Mouse (Mus musculus): ENCODE measurements around the gene Pde3a.

DNA sequence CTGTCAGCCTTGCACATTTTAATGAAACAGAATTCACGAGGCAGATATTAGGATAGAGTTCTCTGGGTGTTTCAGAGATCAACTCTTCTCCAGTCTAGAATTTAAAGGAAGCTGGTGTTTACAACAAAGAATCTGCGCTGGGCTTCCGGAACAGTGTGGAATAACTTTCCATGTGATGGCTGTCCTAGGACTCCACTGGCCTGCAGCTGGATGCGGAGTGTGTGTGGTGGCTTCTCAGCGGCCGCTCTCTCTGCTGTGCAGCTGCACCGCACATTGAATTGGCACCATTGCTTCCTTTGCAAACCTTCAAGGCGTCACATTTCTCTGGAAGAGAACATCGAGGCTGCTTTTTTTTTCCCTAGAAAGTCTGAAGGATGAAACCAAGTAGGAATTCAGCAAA is 99.5 kb downstream of the Pde3a start:
- TF ChIP-seq CTCF (IDR thresholded peaks at IDR 0.05; ENCODE audit: low read depth) (no peak), EP300 (IDR thresholded peaks at IDR 0.05; ENCODE audit: low read depth) (no peak)

All from liver, embryonic 14.5 days (tissue).